Mouse (Mus musculus) CD4-positive, CD25-positive, alpha-beta regulatory T cell, adult 4 months (primary cell): Measurements from ENCODE around the gene Adamts12. TPM values are rescaled to one million over a fixed set of nuclear protein-coding genes. Genes with fewer than 3 reads are reported as not detected.

Experiments
- ATAC-seq: one replicate; pipeline ENCODE4 v1.8.0; 2017
- polyA plus RNA-seq, 2 experiments: library from polyadenylated mRNA; unstranded; fragments of 100-300 nt; shearing (Covaris generic); gene quantifications; one replicate each; pipeline ENCODE4 v1.2.1; 2017

Gene Adamts12
- polyA plus RNA-seq, 2 experiments from 2014 or later = 0.13 TPM; not detected in 1

DNA sequence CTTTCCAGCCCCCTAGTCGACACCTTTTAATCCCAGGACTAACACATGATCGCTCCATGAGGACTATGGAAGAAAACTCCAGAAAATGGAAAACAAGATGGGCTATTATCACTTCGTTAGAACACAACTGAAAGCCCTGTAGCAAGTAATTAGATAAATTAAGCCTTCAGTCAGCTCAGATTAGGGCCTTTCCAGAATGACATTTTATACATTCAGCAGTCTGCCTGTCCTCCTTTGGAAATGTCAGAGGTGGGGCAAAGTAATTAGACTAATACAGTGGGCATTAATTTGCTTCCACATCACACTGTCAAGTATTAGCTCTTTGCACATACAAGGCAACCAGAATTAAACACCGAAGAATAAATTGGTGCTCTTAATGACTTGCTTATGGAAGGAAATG, 233.4 kb downstream of the Adamts12 start:
- no peak for ATAC-seq

DNA sequence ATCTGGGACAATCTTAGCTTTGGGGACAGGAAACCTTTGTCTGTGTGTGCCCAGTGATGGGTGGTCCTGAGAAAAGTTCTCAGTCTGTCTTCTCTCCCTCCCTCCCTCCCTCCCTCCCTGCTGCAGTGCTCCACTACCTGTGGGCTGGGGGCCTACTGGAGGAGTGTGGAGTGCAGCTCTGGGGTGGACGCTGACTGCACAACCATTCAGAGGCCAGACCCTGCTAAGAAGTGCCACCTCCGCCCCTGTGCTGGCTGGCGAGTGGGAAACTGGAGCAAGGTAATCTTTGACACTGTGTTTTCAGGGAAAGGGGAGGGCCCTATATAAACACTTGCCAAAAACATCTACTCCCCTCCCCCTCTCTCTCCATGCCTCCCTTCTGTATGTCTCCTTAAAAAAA, 252.5 kb downstream of the Adamts12 start:
- ATAC-seq = no peak

DNA sequence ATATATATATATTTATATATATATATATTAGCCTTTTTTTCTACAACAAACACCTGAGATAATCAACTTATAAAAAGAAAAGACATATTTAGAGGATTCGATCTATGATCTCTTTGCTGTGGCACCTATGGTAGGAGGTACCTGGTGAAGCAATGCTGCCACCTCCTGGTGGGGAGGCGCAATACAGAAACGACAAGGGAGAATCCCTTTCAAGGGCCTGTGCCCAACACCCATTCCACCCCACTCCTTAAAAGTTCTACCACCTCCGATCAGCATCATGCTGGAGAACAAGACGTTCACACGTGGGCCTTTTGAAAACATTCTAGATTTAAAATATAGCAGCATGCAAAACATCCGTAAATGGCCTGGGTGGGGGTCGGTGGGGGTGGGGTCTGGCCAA, 255.9 kb downstream of the Adamts12 start:
- peak; percentile 68 for ATAC-seq

DNA sequence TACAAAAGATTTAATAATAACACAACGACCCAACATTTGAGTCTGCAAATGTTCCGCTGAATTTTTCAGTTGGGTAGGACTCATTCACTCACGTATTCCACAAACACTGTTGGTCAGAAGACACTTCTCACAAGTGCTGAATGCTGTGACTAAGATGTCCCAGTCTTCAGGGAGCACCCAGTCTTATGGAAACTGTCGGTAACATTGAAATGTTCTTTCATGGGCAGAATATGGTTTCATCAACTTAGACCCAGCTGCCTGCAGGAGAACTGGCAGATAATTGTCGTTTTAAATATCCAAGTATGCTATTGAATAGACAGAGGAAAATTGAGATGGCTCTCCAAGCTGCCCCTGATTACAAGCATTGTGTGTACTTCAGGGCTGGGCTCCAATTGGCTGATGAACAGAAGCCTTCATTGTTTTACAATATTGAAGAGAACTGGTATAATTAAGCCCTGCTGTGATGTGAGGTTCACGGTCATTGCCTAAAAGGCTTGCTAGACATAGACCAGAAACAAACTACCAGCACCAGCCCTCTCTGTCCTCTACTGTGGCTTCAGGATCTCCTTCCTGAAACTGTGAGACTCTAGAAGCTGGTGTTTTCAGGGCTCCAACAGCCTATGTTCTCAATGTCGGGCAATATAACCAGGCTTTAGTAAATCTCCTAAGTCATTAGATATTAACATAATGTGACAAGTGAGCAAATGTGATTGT, 275.0 kb downstream of the Adamts12 start:
- ATAC-seq = no peak

DNA sequence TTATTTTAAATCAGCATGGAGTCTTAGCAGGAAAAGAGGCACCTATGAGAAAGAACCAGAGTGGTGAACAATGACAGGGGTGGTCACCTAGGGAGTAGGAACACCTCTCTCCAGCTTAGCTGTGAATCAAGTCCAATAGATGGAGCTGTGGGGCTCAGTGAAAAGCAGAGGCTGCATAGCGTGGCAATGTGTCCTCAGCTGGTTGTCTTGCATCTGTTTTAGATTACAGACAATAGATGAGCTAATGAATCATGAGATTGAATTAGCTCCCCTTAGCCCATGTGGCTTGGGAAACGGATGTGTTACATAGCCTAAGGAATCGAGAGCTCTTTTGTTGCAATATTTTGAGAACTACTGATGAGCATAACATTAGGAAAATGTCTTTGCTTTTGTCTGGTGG, 291.3 kb downstream of the Adamts12 start:
- no peak for ATAC-seq

DNA sequence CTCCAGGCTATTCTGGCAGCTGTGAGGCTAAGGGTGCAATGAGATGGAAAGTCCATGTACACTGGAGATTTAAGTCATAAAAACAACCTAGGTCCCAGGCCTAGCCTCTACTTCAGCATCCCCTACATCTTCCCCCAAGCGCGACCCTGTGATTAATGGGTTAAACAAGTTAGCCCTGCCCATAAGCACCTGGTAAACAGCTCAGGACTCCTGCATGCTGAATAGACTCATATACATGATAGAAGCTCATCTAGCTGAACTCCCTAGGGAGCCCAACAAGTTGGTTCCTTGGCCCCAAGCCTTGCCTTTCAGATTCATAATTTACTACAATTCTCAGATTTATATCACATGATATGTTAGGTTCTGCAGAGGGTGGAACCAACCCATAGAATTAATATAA, 292.9 kb downstream of the Adamts12 start:
- ATAC-seq = no peak

DNA sequence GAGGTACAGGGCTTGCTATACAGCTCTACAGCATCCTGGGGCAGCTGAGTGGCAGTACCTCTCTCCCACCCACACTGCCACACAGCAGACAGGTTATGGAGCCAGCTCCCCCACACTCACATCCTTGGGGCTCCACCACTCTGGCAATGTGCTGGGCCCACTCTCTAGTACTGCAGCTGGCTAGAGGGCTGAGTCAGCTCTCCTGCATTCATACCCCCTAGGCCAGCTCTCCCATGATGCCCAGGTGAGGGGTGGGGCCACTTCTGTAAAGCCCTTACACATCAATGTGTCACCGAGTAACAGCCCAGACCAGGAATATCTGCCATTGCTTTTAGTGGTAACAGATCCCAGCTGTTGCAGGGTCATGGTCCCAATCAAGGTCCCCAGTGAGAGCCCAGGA, 296.3 kb downstream of the Adamts12 start:
- ATAC-seq = no peak

DNA sequence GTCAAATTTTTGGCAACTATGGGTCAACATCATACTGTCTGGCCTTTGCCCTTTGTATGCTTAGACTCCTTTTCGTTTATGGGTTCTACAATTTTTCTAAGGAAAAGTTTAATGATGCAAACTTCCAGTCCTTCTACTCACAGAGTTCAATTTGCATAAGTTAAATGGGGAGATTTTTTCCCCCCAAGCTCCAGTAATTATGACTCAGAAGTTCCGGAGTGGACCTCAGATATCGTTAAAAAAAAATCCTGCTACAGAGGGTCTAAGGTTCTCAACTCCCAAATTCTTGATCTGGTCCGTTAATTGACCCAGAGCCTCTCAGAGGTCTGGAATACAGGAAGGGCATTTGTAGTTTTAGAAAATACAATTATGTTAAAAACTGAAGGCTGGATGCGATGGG, 297.2 kb downstream of the Adamts12 start:
- ATAC-seq = no peak

DNA sequence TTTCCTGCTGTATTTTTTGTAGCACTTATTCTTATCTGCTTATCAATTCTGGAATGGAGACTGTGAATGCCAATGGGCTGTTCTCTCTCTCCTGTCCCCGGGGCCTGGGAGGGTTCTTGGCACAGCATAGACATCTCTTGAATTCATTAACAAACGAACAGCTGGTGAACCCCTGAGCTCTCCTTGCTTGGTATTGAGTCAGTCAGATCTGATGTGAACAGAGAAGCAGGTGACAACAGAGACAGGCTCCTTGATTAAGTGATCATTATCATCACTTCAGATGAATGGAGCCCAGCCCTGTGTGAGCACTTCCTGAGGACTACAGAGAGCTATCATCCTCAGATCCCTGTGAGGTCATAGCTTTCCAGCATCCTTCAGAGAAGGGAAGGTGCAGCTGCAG, 299.5 kb downstream of the Adamts12 start:
- ATAC-seq = no peak

DNA sequence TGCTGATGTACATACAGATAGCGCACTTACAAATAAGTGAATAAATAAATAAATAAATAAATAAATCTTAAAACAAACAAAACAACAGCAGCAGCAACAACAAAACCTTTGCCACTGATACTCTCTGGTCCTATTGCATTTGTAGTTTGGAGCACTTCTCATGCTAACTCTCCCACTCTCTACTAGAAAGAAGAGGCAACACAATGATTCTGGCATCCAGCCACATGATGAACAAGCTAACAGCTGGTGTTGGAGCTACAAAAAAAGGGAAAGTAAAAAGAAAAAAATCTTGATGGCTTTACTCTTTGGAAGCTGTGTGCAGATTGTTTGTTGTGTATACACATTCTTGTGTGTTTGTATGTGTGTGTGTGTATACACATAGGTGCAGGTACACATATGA, 300.2 kb downstream of the Adamts12 start:
- ATAC-seq = no peak

DNA sequence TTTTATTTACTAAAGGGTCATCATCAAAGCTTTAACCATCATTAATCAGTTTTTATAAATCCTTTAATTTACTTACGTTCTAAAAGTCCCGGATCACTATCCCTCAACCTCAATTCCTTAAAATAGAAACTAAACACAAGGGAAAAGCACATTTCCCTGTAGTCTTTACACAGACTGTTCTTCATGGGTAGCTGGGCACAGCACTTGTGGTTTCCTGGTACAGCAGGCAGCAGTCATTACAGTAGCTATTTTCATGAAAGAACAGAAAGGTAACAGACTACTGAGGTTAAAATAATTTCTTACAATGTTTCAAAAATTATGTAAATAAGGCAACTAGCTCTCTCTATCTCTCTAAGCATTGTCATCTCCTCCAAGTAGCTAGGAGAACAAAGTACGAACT, 305.0 kb downstream of the Adamts12 start:
- no peak for ATAC-seq

DNA sequence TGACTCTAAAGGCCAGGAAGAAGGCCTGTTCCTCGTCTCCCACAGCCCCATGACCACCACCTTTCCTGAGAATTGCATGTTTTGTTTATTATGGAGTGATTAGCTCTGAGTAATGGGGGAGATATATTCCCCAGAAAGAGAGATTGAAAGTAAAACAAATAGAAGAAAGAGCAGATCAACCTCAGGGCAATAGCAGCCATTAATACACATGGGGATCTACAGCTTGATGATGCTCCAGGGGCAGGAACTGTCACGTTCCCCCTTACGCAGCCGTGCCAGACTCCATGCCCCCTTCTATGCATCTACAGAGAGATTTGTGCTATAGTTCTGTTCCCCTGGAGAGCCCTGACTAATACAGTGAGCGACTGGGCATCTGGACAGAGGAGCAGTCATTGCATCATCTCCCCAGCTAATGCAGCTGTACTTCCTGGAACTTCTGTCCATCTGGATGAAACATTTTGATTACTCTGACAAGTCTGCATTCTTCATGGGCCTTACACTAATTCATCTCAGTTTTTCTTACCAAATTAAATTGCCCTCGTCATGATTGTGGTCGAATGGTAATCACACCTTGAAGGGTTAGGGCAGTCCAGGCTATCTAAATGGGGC, 306.0 kb downstream of the Adamts12 start:
- ATAC-seq = no peak

DNA sequence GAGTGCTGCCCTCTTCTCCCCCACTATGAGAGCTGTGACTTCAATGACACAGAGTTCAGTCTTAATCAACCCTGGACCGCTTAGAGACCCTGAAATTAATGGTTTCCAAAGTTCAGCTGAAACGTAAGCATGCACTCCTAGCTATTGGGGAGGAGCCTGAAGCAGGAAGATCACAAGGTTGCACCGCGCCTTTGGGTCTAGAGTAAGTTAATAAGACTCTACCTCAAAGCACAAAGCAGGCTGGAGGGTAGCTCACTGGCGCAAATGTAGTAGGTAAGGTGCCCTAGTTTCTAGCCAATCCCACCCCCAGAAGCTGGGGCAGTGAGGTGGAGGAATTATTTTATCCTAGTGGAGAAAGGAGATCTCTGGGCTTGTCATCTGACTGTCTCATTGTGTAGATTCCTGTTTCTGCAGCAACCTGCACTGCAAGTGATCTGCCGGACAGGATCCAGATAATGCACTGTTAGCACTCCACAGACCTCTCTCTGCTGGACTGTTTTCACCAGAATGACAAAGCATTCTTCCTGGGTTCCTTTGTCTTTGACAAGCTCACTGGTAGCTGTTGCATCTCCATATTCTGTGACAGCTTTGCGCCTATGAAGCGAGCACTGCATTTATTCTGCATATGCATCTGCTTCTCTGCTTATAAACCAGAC, 315.0 kb downstream of the Adamts12 start:
- ATAC-seq = no peak

DNA sequence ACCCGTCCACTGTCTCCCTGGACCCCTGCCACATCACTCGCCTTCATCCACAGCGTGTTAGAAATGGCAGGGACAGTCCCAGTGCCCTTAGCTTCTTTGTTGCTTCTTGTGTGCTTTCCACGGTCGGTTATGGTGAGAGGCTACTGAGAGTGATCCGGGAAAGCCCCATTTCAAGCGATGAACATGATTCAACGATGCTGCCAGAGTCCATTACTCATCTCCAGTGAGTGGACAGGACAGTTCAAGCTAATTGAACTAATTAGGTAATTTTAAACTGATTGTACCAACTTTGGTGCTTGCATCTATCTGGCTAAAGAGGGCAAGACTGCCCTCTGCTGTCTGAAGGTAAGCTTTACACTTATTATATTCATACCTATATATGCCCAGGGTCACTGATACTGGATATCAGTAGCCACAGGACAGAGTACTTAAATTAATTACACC, 315.5 kb downstream of the Adamts12 start:
- peak; percentile 62 for ATAC-seq

DNA sequence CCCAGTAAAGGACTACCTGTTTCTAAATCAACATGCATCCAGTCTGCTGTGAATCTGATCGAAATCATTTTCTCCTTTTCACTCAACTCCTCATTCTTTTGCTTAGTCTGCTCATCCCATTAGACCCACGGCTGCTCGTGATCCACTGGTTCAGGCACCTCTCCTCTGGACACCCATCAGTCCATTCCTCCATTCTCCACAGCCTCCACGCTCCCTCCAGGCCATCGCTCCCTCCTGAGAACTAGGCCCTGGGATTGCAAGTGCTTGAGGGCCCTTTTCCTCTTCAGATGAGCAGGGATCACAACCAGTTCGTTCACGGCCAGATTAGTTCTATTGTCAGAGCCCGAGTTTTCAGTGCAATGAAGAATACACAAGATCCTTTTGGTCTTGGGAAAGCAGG, 316.0 kb downstream of the Adamts12 start:
- ATAC-seq = no peak

DNA sequence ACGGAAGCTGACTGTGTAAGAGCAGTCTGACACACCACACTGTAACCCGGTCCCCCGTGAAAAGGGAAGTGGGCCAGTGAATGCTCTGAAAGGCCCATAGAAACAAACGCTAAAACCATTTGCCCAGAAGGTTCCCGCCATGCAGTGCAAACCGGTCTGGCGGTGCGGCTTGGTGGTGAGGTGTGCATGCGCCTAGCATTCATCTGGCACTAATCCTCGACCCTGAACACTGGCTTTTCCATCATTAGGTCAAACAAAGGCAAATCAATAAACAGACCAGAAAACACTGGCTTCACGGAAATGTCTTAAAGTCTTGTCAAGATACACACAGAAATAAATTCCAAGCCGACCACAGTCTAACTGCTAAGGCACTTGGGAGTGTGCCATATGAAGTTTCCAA, 318.0 kb downstream of the Adamts12 start:
- no peak for ATAC-seq

DNA sequence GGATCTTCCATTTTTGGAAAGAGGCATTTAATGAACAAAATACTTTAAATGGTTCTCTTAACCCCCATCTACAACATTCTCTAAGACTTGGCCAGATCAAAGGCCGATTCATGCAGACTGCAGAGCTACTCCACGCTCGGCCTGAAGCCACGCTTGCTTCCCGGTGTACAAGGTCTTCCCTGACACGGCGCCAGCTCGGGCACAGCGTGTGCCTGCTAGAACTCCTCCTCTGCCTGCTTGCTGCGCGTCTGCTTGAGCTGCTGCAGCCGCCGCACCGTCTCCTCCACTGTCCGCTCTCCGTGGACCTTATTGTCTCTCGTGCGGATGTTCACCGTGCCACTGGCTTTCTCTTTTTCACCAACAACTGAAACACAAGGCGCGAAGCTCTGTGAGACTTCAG, 319.2 kb downstream of the Adamts12 start:
- no peak for ATAC-seq

DNA sequence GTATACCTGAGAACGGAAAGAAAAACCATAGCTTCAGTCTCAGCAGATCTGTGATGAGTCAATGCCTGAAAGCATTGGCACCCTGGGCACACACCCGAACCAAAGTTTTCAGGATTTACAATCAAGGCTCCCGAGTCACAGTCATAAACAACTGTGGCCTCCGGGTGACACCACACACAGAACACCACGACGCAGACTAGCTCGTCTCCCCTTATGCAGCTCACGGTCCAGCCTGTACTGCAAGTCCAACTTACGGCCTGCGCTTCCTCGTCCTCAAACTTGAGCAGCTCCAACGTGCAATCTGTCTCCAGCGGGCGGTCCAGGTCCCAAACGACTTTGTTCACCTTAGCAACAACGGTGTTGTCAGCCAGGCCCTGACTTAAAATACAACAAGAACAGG, 328.3 kb downstream of the Adamts12 start:
- no peak for ATAC-seq

DNA sequence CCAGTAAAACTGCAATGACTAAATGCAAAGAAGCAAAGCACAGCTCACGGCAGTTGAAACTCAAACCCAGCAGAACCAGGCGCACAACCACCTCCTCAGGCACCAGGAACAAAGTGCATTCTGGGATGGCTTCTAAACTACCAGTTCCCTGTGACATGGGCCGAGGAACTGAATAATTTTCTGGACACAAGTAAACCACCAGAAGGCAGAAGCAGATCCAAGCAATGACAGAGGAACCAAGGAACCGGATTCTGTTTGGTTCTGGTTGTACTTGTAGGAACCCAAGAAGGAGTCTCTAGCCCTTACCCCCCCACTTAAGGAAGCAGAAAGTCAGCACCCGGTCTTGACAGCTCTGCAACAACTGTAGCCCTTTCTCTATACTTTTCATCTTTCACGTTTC, 331.8 kb downstream of the Adamts12 start:
- no peak for ATAC-seq

Other genes with a start within 250 kb of the Adamts12 start
- not detected for gene C1qtnf3, start 112.5 kb upstream of the Adamts12 start, polyA plus RNA-seq
- 1 to 10 TPM; 4.5 to 4.7 TPM for gene Amacr, start 83.0 kb upstream of the Adamts12 start, polyA plus RNA-seq
- gene Slc45a2, start 64.1 kb upstream of the Adamts12 start, polyA plus RNA-seq = not detected
- not detected for gene Rxfp3, start 26.8 kb upstream of the Adamts12 start, polyA plus RNA-seq